Mouse (Mus musculus) testis, adult 2 months (tissue): ENCODE data around the gene Grik2.

Experiments
- CTCF ChIP-seq: fragments of 200-500 bp; IDR thresholded peaks from 2 replicates; pipeline ENCODE4 v1.5.1; 2012; ENCODE audit warnings: low read depth, mild to moderate bottlenecking, inconsistent platforms, low read length, moderate library complexity; ENCODE audit not compliant: control insufficient read depth, insufficient read depth, insufficient replicate concordance
- POLR2A ChIP-seq: fragments of 200-500 bp; IDR thresholded peaks from 2 replicates; pipeline ENCODE4 v1.6.1; 2012; ENCODE audit warnings: low read depth, mild to moderate bottlenecking, inconsistent platforms, low read length, moderate library complexity; ENCODE audit not compliant: control insufficient read depth

GRCm38 (mm10) chr10:49219631-49220030, 568.9 kb downstream of the Grik2 start:
- TF ChIP-seq POLR2A (no peak), CTCF (no peak)
